Mouse (Mus musculus): ENCODE results near the gene Wdr54. TPM values are rescaled to one million over a fixed set of nuclear protein-coding genes. Genes with fewer than 3 reads are reported as not detected.

Wdr54 gene
- polyA plus RNA-seq, 1 experiment from 2014 or later = 1.0 TPM

GRCm38 (mm10) chr6:83153038-83153437, 3.2 kb downstream of the Wdr54 start:
- WGBS = 80% methylated on average over 12 of the region's 12 CpGs
- H3K9ac ChIP-seq (ENCODE audit: low read depth, low read length) = no peak overlapping the region
- TF ChIP-seq CTCF (IDR thresholded peaks at IDR 0.05; ENCODE audit: low read depth) = no peak
- peaks cover 44% of the 10 kb centered on the region for H3K36me3 ChIP-seq (ENCODE audit: control insufficient read depth, insufficient read depth)
- peaks cover 6% of the 10 kb centered on the region for H3K4me1 ChIP-seq (replicated peaks; ENCODE audit: control insufficient read depth, insufficient read depth, low read length)
- H3K9me3 ChIP-seq (ENCODE audit: control insufficient read depth) = no peaks in the 10 kb centered on the region
- ATAC-seq = no peak
- no peak overlapping the region for H3K4me3 ChIP-seq (ENCODE audit: low read depth, low read length)
- no peak overlapping the region for H3K4me2 ChIP-seq (replicated peaks; ENCODE audit: low read depth)
- no peaks in the 10 kb centered on the region for H3K27me3 ChIP-seq (replicated peaks; ENCODE audit: control insufficient read depth, insufficient read depth, low read length)
- no peak overlapping the region; the same call in 1 of the 2 replicates for H3K27ac ChIP-seq (ENCODE audit: low read depth, low read length)

DNA sequence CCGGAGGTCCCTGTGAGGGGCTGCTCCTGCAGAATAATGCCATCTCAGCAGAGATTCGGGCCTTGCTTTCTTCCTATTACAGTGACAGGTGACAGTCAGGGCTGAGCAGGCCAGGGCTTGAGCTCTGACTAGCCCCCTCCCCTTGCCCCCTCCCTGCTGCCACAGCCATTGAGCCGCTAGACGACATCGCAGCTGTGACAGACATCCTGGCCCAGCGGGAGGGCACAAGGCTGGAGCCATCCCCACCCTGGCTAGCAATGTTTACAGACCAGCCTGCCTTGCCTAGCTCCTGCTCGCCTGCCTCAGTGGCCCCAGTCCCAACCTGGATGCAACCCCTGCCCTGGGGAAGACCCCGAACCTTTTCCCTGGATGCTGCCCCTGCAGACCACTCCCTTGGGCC, 4.5 kb downstream of the Wdr54 start:
- H3K9me3 ChIP-seq (ENCODE audit: control insufficient read depth) = no peaks in the 10 kb centered on the region
- no peaks in the 10 kb centered on the region for H3K27me3 ChIP-seq (replicated peaks; ENCODE audit: control insufficient read depth, insufficient read depth, low read length)
- no peak for TF ChIP-seq CTCF (IDR thresholded peaks at IDR 0.05; ENCODE audit: low read depth)

GRCm38 (mm10) chr6:83147280-83147679, 8.9 kb downstream of the Wdr54 start:
- no peak for ATAC-seq
- H3K27ac ChIP-seq (ENCODE audit: low read depth, low read length) = no peak overlapping the region
- peaks cover 2% of the 10 kb centered on the region; the same call in 1 of the 2 replicates for H3K4me1 ChIP-seq (replicated peaks; ENCODE audit: control insufficient read depth, insufficient read depth, low read length)
- 55% methylated on average over 7 of the region's 7 CpGs for WGBS
- H3K9ac ChIP-seq (ENCODE audit: low read depth, low read length) = no peak overlapping the region
- no peak overlapping the region for H3K4me2 ChIP-seq (replicated peaks; ENCODE audit: low read depth)
- no peaks in the 10 kb centered on the region for H3K27me3 ChIP-seq (replicated peaks; ENCODE audit: control insufficient read depth, insufficient read depth, low read length)
- H3K9me3 ChIP-seq (ENCODE audit: control insufficient read depth) = no peaks in the 10 kb centered on the region
- no peak for TF ChIP-seq CTCF (IDR thresholded peaks at IDR 0.05; ENCODE audit: low read depth)
- H3K36me3 ChIP-seq (ENCODE audit: control insufficient read depth, insufficient read depth) = peaks cover 57% of the 10 kb centered on the region
- no peak overlapping the region for H3K4me3 ChIP-seq (ENCODE audit: low read depth, low read length)

More for the DNA sequence above, 4.5 kb downstream of the Wdr54 start:
- H3K27ac ChIP-seq (ENCODE audit: low read depth, low read length) = no peak overlapping the region
- ATAC-seq = no peak
- WGBS = 60% methylated on average over 8 of the region's 8 CpGs
- no peak overlapping the region for H3K4me2 ChIP-seq (replicated peaks; ENCODE audit: low read depth)
- H3K4me1 ChIP-seq (replicated peaks; ENCODE audit: control insufficient read depth, insufficient read depth, low read length) = peaks cover 6% of the 10 kb centered on the region
- no peak overlapping the region for H3K9ac ChIP-seq (ENCODE audit: low read depth, low read length)
- peaks cover 56% of the 10 kb centered on the region for H3K36me3 ChIP-seq (ENCODE audit: control insufficient read depth, insufficient read depth)
- H3K4me3 ChIP-seq (ENCODE audit: low read depth, low read length) = no peak overlapping the region

DNA sequence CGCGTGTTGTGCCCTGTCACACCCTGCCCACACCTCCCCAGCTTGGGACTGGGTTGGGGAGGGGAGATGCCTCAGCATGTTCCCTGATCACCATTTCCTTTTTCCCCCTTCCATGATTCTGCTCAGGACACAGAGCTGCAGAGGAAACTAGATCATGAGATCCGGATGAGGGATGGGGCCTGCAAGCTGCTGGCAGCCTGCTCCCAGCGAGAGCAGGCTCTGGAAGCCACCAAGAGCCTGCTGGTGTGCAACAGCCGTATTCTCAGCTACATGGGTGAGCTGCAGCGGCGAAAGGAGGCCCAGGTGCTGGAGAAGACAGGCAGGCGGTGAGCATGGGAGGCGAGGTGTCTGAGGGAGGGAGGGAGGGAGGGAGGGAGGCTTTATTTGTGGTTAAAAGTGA, 10.4 kb downstream of the Wdr54 start:
- Histone ChIP-seq H3K4me3 (ENCODE audit: low read depth, low read length) (no peak overlapping the region), H3K9me3 (ENCODE audit: control insufficient read depth) (no peaks in the 10 kb centered on the region), H3K27ac (ENCODE audit: low read depth, low read length) (no peak overlapping the region), H3K4me1 (replicated peaks; ENCODE audit: control insufficient read depth, insufficient read depth, low read length) (peaks cover 6% of the 10 kb centered on the region; the same call in 1 of the 2 replicates), H3K4me2 (replicated peaks; ENCODE audit: low read depth) (no peak overlapping the region), H3K36me3 (ENCODE audit: control insufficient read depth, insufficient read depth) (peaks cover 42% of the 10 kb centered on the region), H3K9ac (ENCODE audit: low read depth, low read length) (no peak overlapping the region), H3K27me3 (replicated peaks; ENCODE audit: control insufficient read depth, insufficient read depth, low read length) (no peaks in the 10 kb centered on the region)
- 79% methylated on average over 9 of the region's 9 CpGs for WGBS
- ATAC-seq = no peak
- no peak for TF ChIP-seq CTCF (IDR thresholded peaks at IDR 0.05; ENCODE audit: low read depth)

DNA sequence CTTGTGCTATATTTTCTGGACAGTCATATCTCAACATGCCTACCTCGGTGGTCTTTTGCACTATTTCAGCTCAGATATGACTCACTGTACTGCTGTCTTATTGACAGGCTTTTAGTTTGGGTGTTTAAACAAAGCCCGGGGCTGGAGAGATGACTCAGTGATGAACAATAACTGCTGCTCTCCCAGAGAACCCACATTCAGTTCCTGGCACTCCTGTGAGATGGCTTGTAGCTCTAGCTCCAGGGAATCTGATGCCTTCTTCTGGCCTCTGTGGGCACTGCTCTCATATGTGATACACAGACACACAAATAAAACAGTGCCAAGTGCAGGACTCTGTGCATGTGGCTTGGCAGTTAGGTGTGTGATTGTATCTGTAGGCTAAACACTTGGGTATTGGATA, 11.0 kb downstream of the Wdr54 start:
- no peak overlapping the region for H3K9ac ChIP-seq (ENCODE audit: low read depth, low read length)
- no peak overlapping the region for H3K4me3 ChIP-seq (ENCODE audit: low read depth, low read length)
- H3K36me3 ChIP-seq (ENCODE audit: control insufficient read depth, insufficient read depth) = peaks cover 36% of the 10 kb centered on the region
- 48% methylated on average over 2 of the region's 2 CpGs for WGBS
- no peaks in the 10 kb centered on the region for H3K27me3 ChIP-seq (replicated peaks; ENCODE audit: control insufficient read depth, insufficient read depth, low read length)
- no peak overlapping the region for H3K27ac ChIP-seq (ENCODE audit: low read depth, low read length)
- ATAC-seq = no peak
- H3K4me1 ChIP-seq (replicated peaks; ENCODE audit: control insufficient read depth, insufficient read depth, low read length) = peaks cover 6% of the 10 kb centered on the region; the same call in 1 of the 2 replicates
- H3K9me3 ChIP-seq (ENCODE audit: control insufficient read depth) = no peaks in the 10 kb centered on the region
- TF ChIP-seq CTCF (IDR thresholded peaks at IDR 0.05; ENCODE audit: low read depth) = no peak
- no peak overlapping the region for H3K4me2 ChIP-seq (replicated peaks; ENCODE audit: low read depth)

DNA sequence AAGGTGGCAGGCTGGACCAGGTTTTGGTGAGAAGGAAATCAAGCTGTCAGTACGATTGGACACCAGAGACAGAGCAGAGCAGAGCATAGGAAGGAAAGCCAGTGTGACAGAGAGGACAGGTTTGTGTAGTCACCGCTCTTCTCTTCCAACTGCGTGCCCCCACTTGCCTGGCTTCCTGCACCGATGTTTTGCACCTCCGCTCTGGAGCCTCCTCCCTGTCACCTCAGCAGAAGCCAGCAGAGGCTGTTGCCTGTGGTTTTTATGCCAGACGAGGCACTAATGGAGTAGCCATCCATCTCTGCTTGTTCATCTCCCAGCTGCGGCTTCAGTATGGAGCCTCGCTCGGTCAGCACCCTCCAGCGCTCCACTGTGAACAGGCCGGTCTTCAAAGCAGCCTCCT, 13.3 kb downstream of the Wdr54 start:
- Histone ChIP-seq H3K36me3 (ENCODE audit: control insufficient read depth, insufficient read depth) (peaks cover 15% of the 10 kb centered on the region; the same call in 1 of the 2 replicates), H3K4me1 (replicated peaks; ENCODE audit: control insufficient read depth, insufficient read depth, low read length) (peaks cover 6% of the 10 kb centered on the region; the same call in 1 of the 2 replicates), H3K27me3 (replicated peaks; ENCODE audit: control insufficient read depth, insufficient read depth, low read length) (no peaks in the 10 kb centered on the region), H3K27ac (ENCODE audit: low read depth, low read length) (no peak overlapping the region), H3K9me3 (ENCODE audit: control insufficient read depth) (no peaks in the 10 kb centered on the region), H3K4me3 (ENCODE audit: low read depth, low read length) (no peak overlapping the region), H3K9ac (ENCODE audit: low read depth, low read length) (no peak overlapping the region), H3K4me2 (replicated peaks; ENCODE audit: low read depth) (no peak overlapping the region)
- no peak for ATAC-seq
- no peak for TF ChIP-seq CTCF (IDR thresholded peaks at IDR 0.05; ENCODE audit: low read depth)
- 68% methylated on average over 11 of the region's 11 CpGs for WGBS

All from intestine, postnatal 0 days (tissue).